Mouse (Mus musculus): ENCODE measurements at regions not wholly inside any gene's neighbourhood (a gene's known extent, or its start where the extent isn't known, plus 50 kb on each side); places are given as distances from the start of the nearest gene placed in this dataset.

DNA sequence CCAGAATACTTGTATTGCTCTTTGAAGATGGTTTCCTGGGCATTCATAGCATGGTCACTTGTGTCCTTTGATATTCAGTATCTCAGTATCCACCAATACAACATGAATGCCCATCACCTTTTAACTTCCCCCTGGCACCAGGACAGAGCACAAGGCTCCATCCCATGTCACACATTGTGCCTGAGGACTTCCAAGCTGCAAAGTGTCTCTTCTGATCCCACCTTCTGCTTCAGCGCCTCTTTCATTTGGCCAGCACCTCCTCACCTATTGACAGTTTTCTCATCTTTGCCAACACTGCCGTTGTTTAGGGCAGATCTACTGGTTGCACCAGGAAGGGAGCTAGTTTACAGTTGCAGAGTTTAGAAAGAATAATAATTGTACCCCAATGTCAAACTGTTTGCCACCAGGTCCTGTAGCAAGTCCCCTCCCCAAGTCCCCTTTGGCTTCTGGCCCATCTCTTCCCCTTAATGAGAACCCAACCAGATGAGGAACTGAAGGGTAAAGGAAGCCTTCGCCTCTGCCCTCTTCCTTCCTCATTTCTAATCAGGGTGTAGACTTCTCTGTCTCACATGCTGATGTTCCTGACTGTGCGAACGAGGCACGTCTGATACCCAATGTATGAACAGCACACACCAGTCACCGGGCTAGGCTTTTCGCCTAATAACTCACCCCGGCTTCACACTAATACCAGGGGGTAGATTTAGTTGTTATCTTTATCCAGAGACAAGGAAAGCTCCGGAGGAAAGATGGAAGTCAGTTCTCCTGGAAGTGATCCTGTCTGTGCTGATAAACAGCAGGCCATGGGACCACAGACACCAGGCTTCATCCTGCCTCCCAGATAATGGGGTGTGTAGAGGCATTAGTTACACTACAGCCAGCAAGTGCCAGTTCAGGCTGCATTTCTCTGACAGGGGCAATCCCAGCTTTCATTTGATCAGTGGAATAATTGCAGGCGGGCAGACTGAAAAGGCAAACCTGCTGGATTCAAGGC is 223.8 kb downstream of the 1500009L16Rik start:
- in situ Hi-C loops (cut with MboI; ENCODE audit: low pct_unique_long_range_greater_than_20kb in 1 of 2, low sequenced_read_pairs in 2 of 2, unreplicated experiment in 1 of 2) = no loop called here

DNA sequence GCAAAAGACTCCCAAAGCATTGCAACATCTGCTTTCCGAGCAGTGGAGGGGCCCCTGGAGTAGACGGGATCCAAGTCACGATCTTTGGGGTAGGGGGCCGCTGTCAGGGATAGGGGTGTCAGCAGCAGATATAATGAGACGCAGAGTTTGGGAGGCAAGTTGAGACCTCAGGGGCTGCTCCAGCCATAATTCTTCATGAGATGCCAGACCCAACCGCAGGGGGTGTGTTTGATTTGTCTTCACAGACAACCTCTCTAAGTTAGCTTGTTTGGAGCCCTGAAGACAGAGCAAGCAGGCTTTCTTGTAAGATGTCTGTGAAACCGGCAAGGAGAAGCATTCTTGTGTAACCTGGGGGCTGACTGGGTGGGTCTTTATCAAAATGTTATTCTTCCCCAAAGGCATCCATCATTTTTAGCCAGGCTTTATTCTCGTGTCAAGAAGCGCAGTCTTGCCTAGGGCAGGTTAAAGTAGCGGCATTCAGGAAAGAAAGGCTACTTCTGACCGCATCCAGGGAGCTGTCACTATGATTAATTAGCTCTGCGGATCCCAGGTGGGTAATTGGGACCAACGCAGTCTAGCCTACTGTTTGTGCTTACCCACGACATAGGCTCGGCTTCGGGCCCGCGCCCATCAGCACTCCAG is 234.6 kb downstream of the 1500009L16Rik start:
- in situ Hi-C loops (cut with MboI; ENCODE audit: low pct_unique_long_range_greater_than_20kb in 1 of 2, low sequenced_read_pairs in 2 of 2, unreplicated experiment in 1 of 2) = no loop called here

- in situ Hi-C loops (cut with MboI; ENCODE audit: low pct_unique_long_range_greater_than_20kb in 1 of 2, low sequenced_read_pairs in 2 of 2, unreplicated experiment in 1 of 2) = no loop called here
Observed at GRCm38 (mm10) chr10:83958397-83958796, 235.7 kb downstream of the 1500009L16Rik start.

- in situ Hi-C loops (cut with MboI; ENCODE audit: low pct_unique_long_range_greater_than_20kb in 1 of 2, low sequenced_read_pairs in 2 of 2, unreplicated experiment in 1 of 2) = no loop called here
Observed at GRCm38 (mm10) chr10:83958826-83959225, 236.2 kb downstream of the 1500009L16Rik start.

DNA sequence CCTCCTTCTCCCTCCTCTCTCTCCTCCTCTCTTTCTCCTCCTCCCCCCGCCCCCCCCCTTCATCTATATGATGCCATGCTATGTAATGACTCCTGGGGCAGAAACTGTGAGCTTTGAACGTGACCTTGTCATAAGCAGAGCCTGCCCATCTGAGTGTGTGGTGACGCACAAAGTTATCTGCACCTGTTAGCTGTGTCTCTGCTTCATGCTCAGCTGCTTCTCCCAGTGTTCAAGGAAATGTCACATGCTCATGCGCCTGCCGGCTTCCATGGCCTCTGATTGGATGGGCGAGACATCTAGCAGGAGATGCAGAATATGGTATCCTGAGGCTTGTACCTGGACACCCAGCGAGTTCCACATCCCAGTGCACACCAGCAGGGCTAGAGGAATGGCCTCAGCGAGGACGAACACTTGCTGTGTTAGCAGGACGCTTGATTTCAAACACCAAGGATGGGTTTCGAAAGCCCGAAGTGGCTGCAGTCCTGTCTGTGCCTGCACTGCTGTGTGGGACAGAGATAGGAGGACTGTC is 240.6 kb downstream of the 1500009L16Rik start:
- in situ Hi-C loops (cut with MboI; ENCODE audit: low pct_unique_long_range_greater_than_20kb in 1 of 2, low sequenced_read_pairs in 2 of 2, unreplicated experiment in 1 of 2) = no loop called here

DNA sequence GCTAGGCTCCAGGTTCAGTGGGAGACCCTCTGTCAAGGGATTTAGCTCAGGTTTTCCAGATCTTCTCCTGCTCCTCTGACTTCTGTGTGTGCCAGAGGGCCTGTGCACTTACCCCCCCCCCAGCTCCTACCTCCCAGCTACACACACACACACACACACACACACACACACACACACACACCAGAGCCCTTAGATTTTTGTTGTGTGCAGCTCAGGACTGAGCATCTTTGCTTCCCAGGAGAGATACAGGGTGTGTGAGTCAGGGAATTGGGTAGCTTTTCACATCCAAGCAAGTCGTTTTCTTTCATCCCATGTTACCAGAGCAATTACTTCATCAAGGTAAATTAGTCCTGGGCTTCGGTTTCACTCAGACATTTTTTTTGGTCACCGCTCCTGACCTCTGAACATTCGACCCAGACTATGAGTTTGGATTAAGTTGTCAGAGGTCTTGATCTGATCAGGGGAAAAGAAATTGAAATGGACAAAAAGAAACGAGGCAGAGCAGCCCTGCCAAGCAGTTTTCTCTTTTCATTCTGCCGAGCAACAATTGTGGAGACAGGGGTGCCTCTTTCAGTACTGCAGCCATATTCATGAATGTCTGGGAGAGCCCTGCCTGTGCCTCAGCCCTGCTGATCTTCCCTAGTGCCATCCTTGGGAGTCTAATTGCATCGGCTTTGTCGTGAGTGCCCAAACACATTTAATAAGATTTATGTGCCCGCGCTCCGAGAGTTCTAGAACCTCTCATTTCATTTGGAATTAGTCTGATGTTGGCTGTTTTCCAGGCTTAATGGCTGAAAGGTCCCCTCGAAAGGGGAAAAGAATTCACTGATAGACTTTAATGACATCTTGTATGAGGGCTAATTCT is 241.3 kb downstream of the 1500009L16Rik start:
- in situ Hi-C loops (cut with MboI; ENCODE audit: low pct_unique_long_range_greater_than_20kb in 1 of 2, low sequenced_read_pairs in 2 of 2, unreplicated experiment in 1 of 2) = no loop called here

- in situ Hi-C loops (cut with MboI; ENCODE audit: low pct_unique_long_range_greater_than_20kb in 1 of 2, low sequenced_read_pairs in 2 of 2, unreplicated experiment in 1 of 2) = no loop called here
Observed at GRCm38 (mm10) chr10:83964838-83965237, 242.2 kb downstream of the 1500009L16Rik start.

DNA sequence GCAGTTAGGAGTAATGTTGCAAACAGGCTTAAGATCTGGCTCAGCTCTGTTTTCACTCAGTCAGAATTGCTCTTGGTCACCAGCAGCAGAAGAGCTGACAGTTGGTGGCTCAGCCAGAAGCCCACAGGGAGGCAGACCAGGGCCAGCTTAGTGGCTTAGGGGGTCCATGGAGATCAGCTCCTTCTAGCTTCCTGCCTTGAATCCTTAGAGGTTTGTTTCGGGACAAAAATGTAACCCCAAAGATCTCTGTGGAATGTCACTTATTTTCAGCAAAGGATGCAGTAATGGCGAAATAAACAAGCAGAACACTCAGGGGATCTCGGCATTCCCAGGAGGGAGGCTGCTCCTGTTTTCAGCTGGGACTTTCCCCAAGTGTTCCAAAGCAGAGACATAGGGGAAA is 247.8 kb downstream of the 1500009L16Rik start:
- in situ Hi-C loops (cut with MboI; ENCODE audit: low pct_unique_long_range_greater_than_20kb in 1 of 2, low sequenced_read_pairs in 2 of 2, unreplicated experiment in 1 of 2) = no loop called here

- in situ Hi-C loops (cut with MboI; ENCODE audit: low pct_unique_long_range_greater_than_20kb in 1 of 2, low sequenced_read_pairs in 2 of 2, unreplicated experiment in 1 of 2) = no loop called here
Observed at GRCm38 (mm10) chr10:83974548-83974947, 251.9 kb downstream of the 1500009L16Rik start.

- in situ Hi-C loops (cut with MboI; ENCODE audit: low pct_unique_long_range_greater_than_20kb in 1 of 2, low sequenced_read_pairs in 2 of 2, unreplicated experiment in 1 of 2) = no loop called here
Observed at GRCm38 (mm10) chr10:83976548-83976947, 253.9 kb downstream of the 1500009L16Rik start.

GRCm38 (mm10) chr10:83979930-83980329 is 257.3 kb downstream of the 1500009L16Rik start:
- in situ Hi-C loops (cut with MboI; ENCODE audit: low pct_unique_long_range_greater_than_20kb in 1 of 2, low sequenced_read_pairs in 2 of 2, unreplicated experiment in 1 of 2) = no loop called here

DNA sequence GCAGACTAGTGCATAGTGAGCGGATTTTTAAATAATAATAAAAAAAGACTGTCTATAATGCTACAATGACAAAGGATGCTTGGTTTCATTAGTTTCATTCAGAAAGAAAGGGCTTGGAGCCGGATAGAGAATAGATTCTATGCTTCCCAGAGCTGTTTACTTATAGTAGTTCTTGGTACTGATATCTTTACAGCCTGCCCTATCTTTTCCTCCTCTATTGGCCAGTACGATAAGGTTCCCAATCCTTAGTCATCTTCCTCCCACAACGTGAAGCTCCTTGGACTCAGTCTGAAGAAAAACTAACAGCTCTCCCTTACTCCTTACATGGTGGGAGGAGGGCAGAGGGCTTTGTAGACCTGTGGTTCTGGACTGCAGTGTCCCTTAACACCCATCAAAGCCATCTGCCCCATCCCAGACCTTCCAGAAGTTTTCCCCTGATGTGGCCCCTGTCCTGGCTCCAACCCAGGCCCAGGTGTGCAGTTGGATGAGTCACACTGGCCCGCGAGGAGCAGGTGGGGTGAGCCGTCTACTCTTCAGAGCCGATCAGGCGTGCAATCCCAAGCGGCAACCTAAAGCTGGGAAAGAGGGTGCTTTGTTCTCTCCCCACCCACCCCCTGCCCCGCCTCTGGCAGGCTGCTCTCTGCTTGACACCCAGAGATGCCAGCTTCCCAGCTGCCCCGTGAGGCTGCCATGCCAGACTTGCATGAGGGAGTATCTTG is 262.2 kb downstream of the 1500009L16Rik start:
- in situ Hi-C loops (cut with MboI; ENCODE audit: low pct_unique_long_range_greater_than_20kb in 1 of 2, low sequenced_read_pairs in 2 of 2, unreplicated experiment in 1 of 2) = no loop called here

- in situ Hi-C loops (cut with MboI; ENCODE audit: low pct_unique_long_range_greater_than_20kb in 1 of 2, low sequenced_read_pairs in 2 of 2, unreplicated experiment in 1 of 2) = no loop called here
Observed at GRCm38 (mm10) chr10:83992577-83993305, 270.1 kb downstream of the 1500009L16Rik start.

DNA sequence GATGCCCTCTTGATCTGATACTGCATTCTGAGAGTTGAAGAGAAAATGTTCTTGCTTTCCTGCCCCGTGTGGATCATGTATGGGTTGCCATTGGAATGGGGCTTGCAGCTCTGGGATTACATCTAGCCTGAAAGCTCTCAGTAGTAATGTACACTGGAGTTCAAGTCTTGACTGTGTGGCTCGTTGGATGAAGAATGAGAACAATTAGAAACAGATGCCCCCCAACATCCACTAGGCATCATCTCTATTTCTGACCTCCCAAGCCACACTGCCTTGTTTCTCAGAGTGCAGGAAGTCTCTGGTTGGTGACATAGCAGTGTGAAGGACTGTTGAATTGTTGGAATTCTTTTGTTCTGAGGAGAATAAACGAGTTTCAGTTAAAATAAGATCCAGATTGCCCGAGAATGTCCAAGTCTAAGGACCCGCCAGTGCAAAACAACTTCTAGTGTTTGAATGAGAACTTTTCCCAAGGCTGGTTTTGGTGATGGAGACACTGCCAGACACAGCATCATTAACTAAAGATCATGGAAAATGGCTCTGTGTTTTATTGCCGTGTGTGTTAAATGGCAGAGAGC is 272.4 kb downstream of the 1500009L16Rik start:
- in situ Hi-C loops (cut with MboI; ENCODE audit: low pct_unique_long_range_greater_than_20kb in 1 of 2, low sequenced_read_pairs in 2 of 2, unreplicated experiment in 1 of 2) = no loop called here

- in situ Hi-C loops (cut with MboI; ENCODE audit: low pct_unique_long_range_greater_than_20kb in 1 of 2, low sequenced_read_pairs in 2 of 2, unreplicated experiment in 1 of 2) = no loop called here
Observed at GRCm38 (mm10) chr10:83995913-83996312, 273.2 kb downstream of the 1500009L16Rik start.

DNA sequence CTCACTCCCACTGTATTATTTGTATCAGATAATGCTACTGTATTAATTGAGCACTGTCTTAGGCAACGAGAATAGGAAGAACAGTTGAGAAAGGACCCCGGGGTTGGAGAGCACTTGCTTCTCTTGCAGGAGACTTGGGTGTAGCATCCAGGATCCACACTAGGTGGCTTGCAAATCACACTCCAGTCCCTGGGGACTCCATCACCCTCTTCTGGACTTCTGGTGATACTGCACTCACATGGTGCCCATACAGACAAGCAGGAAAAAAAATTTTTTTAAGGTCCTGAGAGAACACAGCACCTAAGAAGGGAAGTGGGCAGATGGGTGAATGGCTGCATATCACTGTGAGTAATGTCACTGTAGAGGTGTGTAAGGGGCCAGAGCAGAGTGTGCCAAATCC is 273.8 kb downstream of the 1500009L16Rik start:
- in situ Hi-C loops (cut with MboI; ENCODE audit: low pct_unique_long_range_greater_than_20kb in 1 of 2, low sequenced_read_pairs in 2 of 2, unreplicated experiment in 1 of 2) = no loop called here
